Mouse (Mus musculus) kidney, embryonic 14.5 days (tissue): ENCODE data around the gene Plcb2. TPM values are rescaled to one million over a fixed set of nuclear protein-coding genes. Genes with fewer than 3 reads are reported as not detected.

Experiments
- ATAC-seq: fragments of 200-750 bp; cut with Nextera tagmentation; 2 replicates; pipeline ENCODE4 v1.8.0; 2017; ENCODE audit warnings: moderate number of reproducible peaks, mild to moderate bottlenecking, moderate TSS enrichment, moderate library complexity; ENCODE audit not compliant: low FRiP score, low TSS enrichment
- H3K27ac ChIP-seq: fragments of 300-500 bp; sonication (generic); 2 replicates; pipeline ENCODE4 v1.5.1; 2014; ENCODE audit warnings: low read depth, mild to moderate bottlenecking, low read length, moderate library complexity, mixed read lengths
- H3K27me3 ChIP-seq: fragments of 300-500 bp; sonication (generic); 2 replicates; pipeline ENCODE4 v1.6.1; 2014; ENCODE audit warnings: mild to moderate bottlenecking, low read length; ENCODE audit not compliant: control insufficient read depth, insufficient read depth
- H3K36me3 ChIP-seq: fragments of 300-500 bp; sonication (generic); 2 replicates; pipeline ENCODE4 v1.6.1; 2014; ENCODE audit warnings: low read length, mixed read lengths; ENCODE audit not compliant: control insufficient read depth, insufficient read depth
- H3K4me1 ChIP-seq: fragments of 300-500 bp; sonication (generic); 2 replicates; pipeline ENCODE4 v1.6.1; 2014; ENCODE audit warnings: low read length, mixed read lengths; ENCODE audit not compliant: control insufficient read depth, insufficient read depth
- H3K4me2 ChIP-seq: fragments of 300-500 bp; sonication (generic); replicated peaks from 2 replicates; pipeline ENCODE4 v1.6.1; 2014; ENCODE audit warnings: low read depth, mild to moderate bottlenecking, low read length
- H3K4me3 ChIP-seq: fragments of 300-500 bp; sonication (generic); 2 replicates; pipeline ENCODE4 v1.5.1; 2014; ENCODE audit warnings: mild to moderate bottlenecking, low read length
- H3K9ac ChIP-seq: fragments of 300-500 bp; sonication (generic); 2 replicates; pipeline ENCODE4 v1.6.1; 2014; ENCODE audit warnings: low read depth, mild to moderate bottlenecking, low read length, moderate library complexity
- H3K9me3 ChIP-seq: fragments of 300-500 bp; sonication (generic); 2 replicates; pipeline ENCODE4 v1.6.1; 2016; ENCODE audit warnings: low read length; ENCODE audit not compliant: control insufficient read depth
- WGBS: fragments of 180-500 bp; shearing (Covaris S2); extraction: QIAGEN DNeasy Blood & Tissue Kit; methylation state at CpG from one replicate; pipeline ENCODE4 v1.1.7; 2014; 5-methylcytosine and 5-hydroxymethylcytosine counted together
- polyA plus RNA-seq: library from polyadenylated mRNA; unstranded; fragments of >200 nt; fragmentation: Nextera tagmentation; extraction: Ambion mirVana; gene quantifications from 2 replicates; pipeline ENCODE4 v1.2.1, GENCODE M21; 2014

Plcb2 gene
- 1.7 and 1.9 TPM in 2 replicates for polyA plus RNA-seq

- H3K4me2 ChIP-seq, result peak within 1 kb of the TSS; percentile 22
- no peaks in the 10 kb centered on the region for H3K36me3 ChIP-seq
- peaks cover 15% of the 10 kb centered on the region; the same call in 1 of the 2 replicates for H3K27me3 ChIP-seq
- 3% methylated on average over 7 of the region's 7 CpGs for WGBS
- H3K4me1 ChIP-seq, result peaks cover 20% of the 10 kb centered on the region
- H3K9ac ChIP-seq, result no peak within 1 kb of the TSS
- H3K9me3 ChIP-seq, result no peaks in the 10 kb centered on the region
- peak within 1 kb of the TSS; percentile 65 for H3K27ac ChIP-seq
- H3K4me3 ChIP-seq, result no peak within 1 kb of the TSS; the same call in 1 of the 2 replicates
- ATAC-seq, result peak; percentile 83
Measured at GRCm38 (mm10) chr2:118728337-118728736, at the start of gene Plcb2. Plcb2 (minus strand) TSS chr2:118728438.

- Histone ChIP-seq H3K9me3 (no peaks in the 10 kb centered on the region), H3K36me3 (no peaks in the 10 kb centered on the region), H3K4me3 (no peak overlapping the region), H3K27me3 (0 out of 2 replicates have a peak, but pooled peaks cover 4% of the 10 kb centered on the region), H3K9ac (no peak overlapping the region), H3K4me2 (no peak overlapping the region), H3K27ac (no peak overlapping the region), H3K4me1 (peaks cover 6% of the 10 kb centered on the region; the same call in 1 of the 2 replicates)
- no peak for ATAC-seq
- 69% methylated on average over 2 of the region's 2 CpGs for WGBS
Measured at GRCm38 (mm10) chr2:118776295-118776694, 48.1 kb upstream of the Plcb2 start.

- H3K4me3 ChIP-seq, result no peak overlapping the region
- H3K9ac ChIP-seq, result no peak overlapping the region
- H3K27ac ChIP-seq, result no peak overlapping the region
- no peaks in the 10 kb centered on the region for H3K36me3 ChIP-seq
- WGBS, result 56% methylated on average over 3 of the region's 4 CpGs
- H3K9me3 ChIP-seq, result no peaks in the 10 kb centered on the region
- H3K4me1 ChIP-seq, result peaks cover 6% of the 10 kb centered on the region; the same call in 1 of the 2 replicates
- no peak overlapping the region for H3K4me2 ChIP-seq
- no peak for ATAC-seq
- 0 out of 2 replicates have a peak, but pooled peaks cover 4% of the 10 kb centered on the region for H3K27me3 ChIP-seq
Measured at GRCm38 (mm10) chr2:118775846-118776245, 47.6 kb upstream of the Plcb2 start.

GRCm38 (mm10) chr2:118775396-118775795 lies 47.2 kb upstream of the Plcb2 start:
- Histone ChIP-seq H3K4me3 (no peak overlapping the region), H3K9ac (no peak overlapping the region), H3K4me1 (peaks cover 6% of the 10 kb centered on the region; the same call in 1 of the 2 replicates), H3K9me3 (no peaks in the 10 kb centered on the region), H3K27ac (no peak overlapping the region), H3K36me3 (no peaks in the 10 kb centered on the region), H3K27me3 (0 out of 2 replicates have a peak, but pooled peaks cover 4% of the 10 kb centered on the region), H3K4me2 (no peak overlapping the region)
- no peak for ATAC-seq
- 67% methylated on average over 1 of the region's 1 CpGs for WGBS

- no peak overlapping the region for H3K27ac ChIP-seq
- H3K9me3 ChIP-seq, result no peaks in the 10 kb centered on the region; the same call in 1 of the 2 replicates
- WGBS, result 87% methylated on average over 2 of the region's 2 CpGs
- H3K4me2 ChIP-seq, result no peak overlapping the region
- H3K27me3 ChIP-seq, result no peaks in the 10 kb centered on the region
- H3K36me3 ChIP-seq, result no peaks in the 10 kb centered on the region
- peaks cover 6% of the 10 kb centered on the region; the same call in 1 of the 2 replicates for H3K4me1 ChIP-seq
- no peak overlapping the region for H3K9ac ChIP-seq
- H3K4me3 ChIP-seq, result no peak overlapping the region
- ATAC-seq, result no peak
Measured at GRCm38 (mm10) chr2:118774536-118774935, 46.3 kb upstream of the Plcb2 start.

GRCm38 (mm10) chr2:118772158-118772874 lies 44.1 kb upstream of the Plcb2 start, which contains the start of gene Phgr1:
Phgr1 (plus strand) TSS chr2:118772769.
- Histone ChIP-seq H3K36me3 (no peaks in the 10 kb centered on the region), H3K9ac (no peak within 1 kb of the TSS), H3K4me1 (no peaks in the 10 kb centered on the region), H3K27ac (no peak within 1 kb of the TSS), H3K4me3 (no peak within 1 kb of the TSS), H3K9me3 (no peaks in the 10 kb centered on the region; the same call in 1 of the 2 replicates), H3K4me2 (no peak within 1 kb of the TSS), H3K27me3 (no peaks in the 10 kb centered on the region)
- ATAC-seq, result no peak
- 77% methylated on average over 6 of the region's 6 CpGs for WGBS

- no peak overlapping the region for H3K4me3 ChIP-seq
- H3K4me1 ChIP-seq, result peaks cover 20% of the 10 kb centered on the region
- H3K9ac ChIP-seq, result no peak overlapping the region
- ATAC-seq, result no peak
- no peak overlapping the region for H3K27ac ChIP-seq
- H3K36me3 ChIP-seq, result no peaks in the 10 kb centered on the region
- WGBS, result 76% methylated on average over 10 of the region's 10 CpGs
- no peaks in the 10 kb centered on the region; the same call in 1 of the 2 replicates for H3K9me3 ChIP-seq
- no peak overlapping the region for H3K4me2 ChIP-seq
- H3K27me3 ChIP-seq, result no peaks in the 10 kb centered on the region
Measured at GRCm38 (mm10) chr2:118766041-118767033, 38.1 kb upstream of the Plcb2 start.

- Histone ChIP-seq H3K27ac (no peak overlapping the region), H3K9me3 (no peaks in the 10 kb centered on the region; the same call in 1 of the 2 replicates), H3K4me2 (no peak overlapping the region), H3K27me3 (no peaks in the 10 kb centered on the region), H3K36me3 (no peaks in the 10 kb centered on the region), H3K9ac (no peak overlapping the region), H3K4me3 (no peak overlapping the region), H3K4me1 (peaks cover 22% of the 10 kb centered on the region)
- no peak for ATAC-seq
- 85% methylated on average over 5 of the region's 5 CpGs for WGBS
Measured at GRCm38 (mm10) chr2:118764875-118765274, 36.6 kb upstream of the Plcb2 start.
